Mouse (Mus musculus): ENCODE results near the gene Hoxc6.

The Hoxc6 gene

DNA sequence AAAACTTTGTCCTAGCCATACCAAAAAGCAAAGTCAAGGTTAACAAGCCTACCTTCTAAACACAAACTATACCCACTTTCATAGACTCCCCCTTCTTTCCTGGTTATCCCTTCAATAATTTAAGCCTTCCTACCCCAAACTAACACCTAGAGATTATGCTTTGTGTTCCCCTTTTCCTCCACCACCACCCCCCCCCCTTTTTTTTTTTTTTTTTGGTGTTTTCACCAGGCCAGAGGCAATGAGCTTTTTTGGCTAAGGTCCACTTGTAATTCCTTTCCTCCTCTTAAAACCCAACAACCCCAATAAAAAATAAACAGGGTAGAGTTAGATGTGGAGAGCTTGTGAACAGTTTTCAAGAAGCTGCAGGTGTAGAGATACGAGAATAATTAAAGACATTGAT, 28.8 kb upstream of the Hoxc6 start:
- DNase-seq: no peak

DNA sequence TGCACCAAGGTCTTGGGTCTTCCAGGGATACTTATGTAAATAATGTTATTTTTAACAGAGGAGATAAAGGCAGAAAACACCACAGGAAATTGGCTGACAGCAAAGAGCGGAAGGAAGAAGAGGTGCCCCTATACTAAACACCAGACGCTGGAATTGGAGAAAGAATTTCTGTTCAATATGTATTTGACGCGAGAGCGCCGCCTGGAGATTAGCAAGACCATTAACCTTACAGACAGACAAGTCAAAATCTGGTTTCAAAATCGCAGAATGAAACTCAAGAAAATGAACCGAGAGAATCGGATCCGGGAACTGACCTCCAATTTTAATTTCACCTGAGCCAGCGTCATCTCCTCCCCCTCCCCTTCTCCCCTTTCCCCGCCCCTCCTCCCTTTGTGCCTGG, 27.3 kb upstream of the Hoxc6 start:
- DNase-seq: peak; percentile 34

DNA sequence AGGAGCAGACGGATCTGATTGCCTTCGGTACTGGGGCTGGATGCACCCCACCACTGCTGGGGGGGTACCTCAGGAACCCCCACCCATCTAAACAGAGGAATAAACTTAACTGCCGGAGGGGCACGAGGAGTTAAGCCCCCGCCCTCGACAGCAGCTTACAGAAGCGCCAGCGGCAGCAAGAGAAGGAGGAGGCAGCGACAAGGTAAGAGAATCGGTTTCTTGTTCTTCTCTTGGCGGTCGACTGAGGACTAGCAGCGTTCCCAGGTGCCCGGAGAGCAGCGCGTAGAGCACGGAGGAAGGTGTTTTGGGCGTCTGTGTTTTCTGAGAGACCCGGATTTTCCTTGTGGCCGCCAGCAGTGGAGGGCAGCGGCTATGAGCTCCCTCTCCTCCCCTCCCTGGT, 25.8 kb upstream of the Hoxc6 start:
- no peak for DNase-seq

DNA sequence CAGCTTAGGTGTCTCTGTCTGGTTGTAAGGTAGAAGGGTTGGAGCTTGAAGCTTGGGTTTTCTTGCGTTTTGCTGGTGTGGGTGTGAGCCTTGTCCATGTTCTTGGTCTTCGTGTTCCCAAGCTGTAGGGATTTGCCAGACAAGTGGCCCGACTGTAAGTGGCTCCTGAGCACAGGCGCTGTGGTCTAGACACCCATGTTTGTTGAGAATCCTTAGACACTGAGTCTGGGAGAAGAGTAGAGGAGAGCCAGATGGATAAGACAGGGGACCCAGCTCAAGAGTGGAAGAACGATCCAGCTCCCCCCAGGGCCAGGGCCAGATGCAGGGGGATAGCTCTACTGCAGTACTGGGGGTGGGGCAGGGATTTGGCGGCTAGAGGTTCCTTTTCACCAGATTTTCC, 25.3 kb upstream of the Hoxc6 start:
- DNase-seq: no peak

DNA sequence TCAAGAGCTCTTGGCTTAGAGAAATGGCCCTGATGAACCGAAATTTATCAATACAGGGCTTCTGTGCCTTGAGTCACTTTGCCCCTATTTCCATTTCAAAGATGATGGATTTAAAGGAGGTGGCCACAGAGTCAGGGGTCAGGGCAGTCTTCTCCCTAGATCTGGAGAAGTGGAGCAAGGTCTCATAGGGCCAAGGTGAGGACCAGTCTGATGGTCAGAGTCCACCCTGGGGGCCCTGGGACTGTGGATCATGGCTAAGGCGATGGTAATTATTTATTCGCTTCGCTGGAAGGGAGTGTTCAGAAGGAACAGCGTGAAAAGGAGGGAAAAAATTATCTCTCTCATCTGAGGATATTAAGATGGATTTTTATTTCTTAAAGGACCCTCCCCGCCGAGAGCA, 23.0 kb upstream of the Hoxc6 start:
- no peak for DNase-seq

DNA sequence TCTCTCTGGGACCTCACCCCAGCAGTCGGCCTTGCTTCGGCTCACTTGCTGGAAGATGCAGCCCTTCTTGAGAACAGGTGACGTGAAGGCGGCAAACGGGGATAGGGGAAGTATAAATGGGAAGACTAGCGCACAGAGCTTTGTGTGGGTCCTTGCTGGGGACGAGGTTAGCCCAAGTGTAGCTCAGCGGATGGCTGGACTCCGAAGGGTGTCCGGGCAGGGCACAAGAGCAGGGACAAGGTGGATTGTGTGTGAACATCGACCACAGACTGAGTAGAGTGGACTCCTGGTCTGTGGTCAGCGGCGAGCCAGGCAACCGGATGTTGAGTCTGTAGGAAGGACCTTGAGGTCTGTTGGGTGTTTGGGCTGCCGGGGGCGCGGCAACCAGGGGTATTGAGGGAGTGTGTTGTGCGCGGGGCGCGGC, 22.4 kb upstream of the Hoxc6 start:
- DNase-seq: no peak

DNA sequence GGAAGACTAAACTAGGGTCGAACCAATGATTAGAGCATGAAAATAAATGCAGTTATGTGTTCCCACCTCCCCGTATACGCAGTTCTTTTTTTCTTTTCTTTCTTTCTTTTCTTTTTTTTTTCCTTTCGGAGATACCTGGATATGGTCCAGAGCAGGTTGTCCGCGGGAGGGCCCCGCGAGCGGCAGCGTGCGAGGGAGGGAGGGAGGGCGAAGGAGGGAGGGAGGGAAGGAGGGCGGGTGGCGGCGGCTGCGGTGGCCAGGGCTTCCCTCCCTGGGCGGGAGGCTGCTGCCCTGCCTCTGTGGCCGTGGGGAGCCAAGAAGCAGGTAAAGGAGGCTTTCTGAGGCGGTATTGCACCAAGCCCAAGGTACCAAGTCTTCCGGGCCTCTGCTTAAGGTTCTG, 21.9 kb upstream of the Hoxc6 start, which contains the start of gene Hoxc9:
Hoxc9 (plus strand) TSS at position 269 of the 400 bp plus-strand sequence.
- DNase-seq: no peak

DNA sequence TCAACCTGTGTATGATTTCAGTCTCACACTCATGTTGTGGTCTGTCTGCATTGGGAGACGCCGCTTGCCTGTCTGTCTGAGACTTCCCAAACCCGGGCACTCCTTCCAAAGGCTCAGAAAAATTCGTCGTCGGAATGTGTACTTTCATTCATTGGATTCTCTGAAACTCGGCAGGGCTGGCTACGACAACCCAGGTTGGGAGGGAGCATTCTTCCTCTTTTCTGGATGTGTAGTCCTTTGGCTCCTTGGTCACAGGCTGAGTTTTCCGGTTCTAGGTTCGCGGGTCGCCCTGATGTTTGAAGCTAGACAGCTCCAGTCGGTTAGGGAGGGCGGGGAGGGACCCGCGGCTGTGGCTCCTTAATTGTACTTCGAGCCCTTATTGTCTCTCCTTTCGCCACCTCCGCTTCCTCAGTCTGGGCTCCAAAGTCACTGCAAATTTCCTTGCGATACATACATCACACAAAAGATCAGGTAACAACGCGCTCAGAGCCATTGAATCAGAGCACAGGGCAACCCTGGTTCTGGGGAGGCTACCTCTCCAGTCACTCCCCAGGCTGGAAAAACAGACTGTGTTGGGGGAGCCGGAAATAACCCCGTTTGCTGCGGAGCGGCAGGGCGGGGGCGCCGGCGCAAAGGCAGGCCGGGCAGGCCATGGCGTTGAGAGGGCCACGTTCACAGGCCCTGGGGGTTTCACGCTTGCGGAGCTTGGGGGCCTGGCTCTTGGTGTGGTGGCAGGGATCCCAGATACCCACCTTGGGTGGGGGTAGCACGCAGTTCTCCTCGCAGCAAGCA, 21.2 kb upstream of the Hoxc6 start:
- DNase-seq: no peak

DNA sequence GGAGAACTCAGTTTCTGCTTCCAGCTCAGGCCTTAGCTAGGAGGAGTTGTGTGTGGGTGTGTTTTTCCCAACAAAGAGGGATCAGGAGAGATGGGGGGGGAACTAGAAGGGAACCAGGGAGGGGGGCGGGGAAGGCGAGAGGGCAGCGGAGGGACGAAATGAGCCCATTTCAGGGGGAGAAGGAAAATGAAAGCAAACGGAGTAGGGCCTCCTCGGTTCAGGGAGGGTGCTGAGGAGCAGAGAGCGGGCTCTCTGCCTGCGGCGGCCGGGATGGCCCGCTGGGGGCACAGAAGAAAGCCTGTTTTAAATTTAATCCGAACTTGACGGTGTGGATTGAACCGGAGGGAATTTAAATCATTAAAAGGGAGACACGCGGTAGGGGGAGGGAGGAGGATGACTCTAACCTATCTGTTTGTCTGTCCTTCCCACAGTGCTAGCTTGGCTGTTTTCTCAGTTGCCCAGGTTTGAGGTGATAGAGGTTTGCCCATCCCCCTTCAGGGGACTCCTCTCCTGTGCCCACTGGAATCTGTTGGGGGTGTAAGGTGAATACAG, 20.6 kb upstream of the Hoxc6 start:
- DNase-seq: no peak

DNA sequence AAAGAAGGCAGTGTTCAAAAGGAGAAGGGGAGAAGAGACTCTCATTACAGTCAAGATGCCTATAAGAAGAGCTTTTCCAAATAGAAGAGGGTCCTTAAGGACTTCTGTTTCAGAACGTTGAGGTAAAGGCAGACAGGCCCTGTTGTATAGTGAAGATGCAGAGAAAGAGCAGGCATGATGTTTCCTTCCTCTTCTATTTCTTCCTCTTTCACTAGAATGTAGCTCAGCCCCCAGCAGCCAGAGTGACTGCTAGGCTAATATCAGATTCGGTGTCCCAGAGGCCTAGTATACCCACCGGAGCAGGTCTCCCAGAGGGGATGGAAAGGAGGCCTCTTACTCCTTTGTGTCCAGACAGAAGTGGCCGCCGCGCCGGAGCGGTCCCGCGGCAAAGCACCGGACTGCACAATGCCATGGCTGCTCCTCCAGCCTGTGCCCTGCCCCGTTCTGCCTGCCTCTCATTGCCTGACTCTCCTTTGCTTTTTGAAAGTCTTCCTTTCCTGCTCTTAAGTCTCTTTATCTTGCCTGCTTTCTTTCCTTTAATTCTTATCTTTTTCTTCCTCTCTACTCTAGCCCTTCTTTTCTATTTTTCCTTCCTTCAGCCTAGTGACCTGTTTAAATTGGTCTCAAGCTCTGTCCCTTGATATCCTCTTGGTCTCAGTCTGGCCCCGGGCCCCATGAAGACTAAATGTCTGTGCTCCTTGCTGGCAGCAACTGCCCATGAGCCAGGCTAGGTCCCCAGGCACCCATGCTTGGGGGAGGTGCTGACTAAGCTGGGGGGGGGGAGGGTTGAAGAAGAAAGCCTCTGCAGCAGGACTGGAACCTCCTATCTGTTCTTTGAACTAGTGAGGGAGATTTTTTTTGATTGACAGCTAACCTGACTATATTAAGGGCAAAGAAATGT, 19.2 kb upstream of the Hoxc6 start:
- DNase-seq: no peak

DNA sequence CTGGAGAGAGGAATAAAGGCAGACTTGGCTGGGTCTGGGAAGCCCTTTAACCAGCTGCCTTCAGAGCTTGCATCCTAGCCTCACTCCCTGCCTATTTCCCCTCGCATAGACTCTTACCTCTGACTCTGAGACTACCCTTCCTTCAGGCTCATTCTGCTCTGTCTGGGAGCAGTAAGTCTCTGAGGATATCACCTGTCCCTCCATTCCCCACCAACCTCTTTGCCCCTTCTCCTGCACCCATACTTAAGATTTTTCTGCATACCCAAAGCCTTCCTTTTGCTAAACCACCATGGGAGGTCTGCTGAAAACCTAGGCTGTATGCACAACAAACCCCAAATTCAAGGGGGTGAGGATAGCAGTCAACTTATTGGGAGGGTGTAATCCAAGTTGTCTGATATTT, 18.1 kb upstream of the Hoxc6 start:
- no peak for DNase-seq

DNA sequence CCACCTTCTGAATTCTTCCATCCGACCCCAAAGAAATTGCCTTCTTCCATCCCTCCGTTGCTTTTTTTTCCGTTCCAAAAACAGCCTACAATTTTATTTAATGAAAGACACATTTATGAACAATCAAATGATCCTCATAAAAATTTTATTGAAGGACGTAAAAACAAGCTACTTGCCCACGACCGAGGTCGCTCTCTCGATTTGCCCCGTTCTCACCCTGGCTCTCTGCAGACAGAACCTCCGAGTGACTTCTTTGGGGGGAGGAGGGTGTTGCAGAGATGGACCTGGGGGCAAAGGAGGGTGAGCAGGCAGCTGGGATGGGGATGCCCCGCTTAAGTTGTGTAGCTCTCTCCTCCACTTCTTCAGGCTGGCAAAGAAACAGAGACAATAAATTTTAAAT, 17.7 kb upstream of the Hoxc6 start:
- no peak for DNase-seq

DNA sequence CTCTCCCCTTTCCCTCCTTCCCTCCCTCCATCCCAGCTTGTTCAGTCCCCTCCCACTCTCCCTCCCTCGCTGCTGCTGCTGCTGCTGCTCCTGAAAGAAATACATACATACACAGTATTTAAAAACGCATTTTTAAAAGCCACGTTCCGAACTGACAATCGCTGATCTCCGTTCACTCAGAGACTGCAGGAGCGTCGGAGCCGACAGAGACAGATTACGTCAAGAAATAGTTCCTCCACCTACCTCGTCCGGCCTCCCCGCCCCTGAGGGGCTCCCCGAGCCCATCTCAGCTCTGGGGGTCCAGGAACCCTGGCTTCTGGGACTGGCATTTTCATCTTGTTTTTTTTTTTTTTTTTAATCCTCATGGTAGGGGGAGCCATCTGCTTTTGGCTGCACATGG, 17.1 kb upstream of the Hoxc6 start:
- no peak for DNase-seq

DNA sequence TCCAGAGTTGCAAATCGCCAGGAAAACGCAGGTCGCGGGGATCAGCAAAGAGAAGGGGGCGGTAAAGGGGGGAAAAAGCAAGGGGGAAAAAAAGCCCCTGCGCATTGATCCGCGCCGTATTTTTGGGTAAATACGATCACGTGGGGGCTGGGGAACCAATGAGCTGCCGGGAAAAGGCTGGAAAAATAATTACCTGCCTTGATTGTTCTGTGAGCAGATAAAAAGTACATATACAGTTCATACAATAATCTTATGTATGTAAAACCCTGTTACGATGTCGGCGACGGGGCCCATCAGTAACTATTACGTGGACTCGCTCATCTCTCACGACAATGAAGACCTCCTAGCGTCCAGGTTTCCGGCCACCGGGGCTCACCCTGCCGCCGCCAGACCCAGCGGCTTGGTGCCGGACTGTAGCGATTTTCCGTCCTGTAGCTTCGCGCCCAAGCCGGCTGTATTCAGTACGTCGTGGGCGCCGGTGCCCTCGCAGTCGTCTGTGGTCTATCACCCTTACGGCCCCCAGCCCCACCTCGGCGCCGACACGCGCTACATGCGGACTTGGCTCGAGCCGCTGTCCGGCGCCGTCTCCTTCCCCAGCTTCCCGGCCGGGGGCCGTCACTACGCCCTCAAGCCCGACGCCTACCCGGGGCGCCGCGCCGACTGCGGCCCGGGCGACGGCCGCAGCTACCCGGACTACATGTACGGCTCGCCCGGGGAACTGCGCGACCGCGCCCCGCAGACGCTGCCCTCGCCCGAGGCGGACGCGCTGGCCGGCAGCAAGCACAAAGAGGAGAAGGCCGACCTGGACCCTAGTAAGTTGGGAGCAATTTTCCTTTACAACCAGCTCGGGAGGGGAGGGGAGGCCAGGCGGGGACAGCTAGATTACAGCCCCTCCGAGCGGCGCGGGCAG, 16.4 kb upstream of the Hoxc6 start:
- DNase-seq: peak; percentile 67

DNA sequence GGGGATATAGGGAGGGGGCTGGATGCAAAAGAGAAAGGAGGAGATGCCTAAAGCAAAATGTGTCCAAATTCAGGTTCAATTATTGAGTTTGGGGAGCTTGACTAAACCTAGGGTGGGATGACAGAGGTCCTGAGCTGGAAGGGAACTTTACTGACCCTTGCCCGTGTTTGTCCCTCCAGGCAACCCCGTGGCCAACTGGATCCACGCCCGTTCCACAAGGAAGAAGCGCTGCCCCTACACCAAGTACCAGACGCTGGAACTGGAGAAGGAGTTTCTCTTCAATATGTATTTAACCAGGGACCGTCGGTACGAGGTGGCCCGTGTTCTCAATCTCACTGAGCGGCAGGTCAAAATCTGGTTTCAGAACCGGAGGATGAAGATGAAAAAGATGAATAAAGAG, 14.3 kb upstream of the Hoxc6 start:
- no peak for DNase-seq

DNA sequence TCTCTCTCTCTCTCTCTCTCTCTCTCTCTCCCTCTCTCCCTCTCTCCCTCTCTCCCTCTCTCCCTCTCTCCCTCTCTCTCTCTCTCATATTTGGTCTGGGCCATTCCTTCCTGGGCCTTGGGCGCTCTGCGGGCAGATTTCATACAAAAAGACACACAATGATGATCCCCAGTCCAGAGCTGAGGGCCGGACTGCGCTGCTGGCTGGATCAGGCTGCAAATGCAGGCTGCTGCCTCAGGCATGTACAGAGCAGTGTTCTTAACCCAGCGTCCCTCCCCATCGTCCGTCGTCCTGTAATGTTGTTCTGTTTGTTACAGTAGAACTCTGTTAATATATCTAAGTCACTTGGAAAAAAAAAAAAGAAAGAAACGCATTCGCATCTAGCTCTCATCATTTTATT, 13.5 kb upstream of the Hoxc6 start:
- DNase-seq: no peak

DNA sequence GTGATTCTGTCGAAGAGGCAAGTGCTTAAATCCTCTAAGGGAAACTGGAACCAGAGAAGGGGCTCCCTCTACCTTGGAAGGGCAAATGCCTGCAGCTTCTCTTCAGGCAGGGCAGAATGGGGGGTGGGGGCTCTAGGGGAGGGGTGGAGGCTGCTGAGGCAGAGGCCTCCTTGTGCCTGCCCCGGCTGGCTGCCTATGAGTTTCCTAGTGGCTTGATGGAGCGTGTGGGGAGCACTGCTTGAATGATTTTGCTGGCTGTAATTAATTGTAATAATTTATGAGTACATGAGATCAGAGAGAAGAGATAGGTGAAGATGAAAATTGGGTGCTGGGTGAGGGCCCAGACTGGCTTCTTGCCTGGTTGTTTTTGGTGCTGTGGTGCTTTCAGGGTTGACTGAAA, 13.1 kb upstream of the Hoxc6 start:
- DNase-seq: no peak

DNA sequence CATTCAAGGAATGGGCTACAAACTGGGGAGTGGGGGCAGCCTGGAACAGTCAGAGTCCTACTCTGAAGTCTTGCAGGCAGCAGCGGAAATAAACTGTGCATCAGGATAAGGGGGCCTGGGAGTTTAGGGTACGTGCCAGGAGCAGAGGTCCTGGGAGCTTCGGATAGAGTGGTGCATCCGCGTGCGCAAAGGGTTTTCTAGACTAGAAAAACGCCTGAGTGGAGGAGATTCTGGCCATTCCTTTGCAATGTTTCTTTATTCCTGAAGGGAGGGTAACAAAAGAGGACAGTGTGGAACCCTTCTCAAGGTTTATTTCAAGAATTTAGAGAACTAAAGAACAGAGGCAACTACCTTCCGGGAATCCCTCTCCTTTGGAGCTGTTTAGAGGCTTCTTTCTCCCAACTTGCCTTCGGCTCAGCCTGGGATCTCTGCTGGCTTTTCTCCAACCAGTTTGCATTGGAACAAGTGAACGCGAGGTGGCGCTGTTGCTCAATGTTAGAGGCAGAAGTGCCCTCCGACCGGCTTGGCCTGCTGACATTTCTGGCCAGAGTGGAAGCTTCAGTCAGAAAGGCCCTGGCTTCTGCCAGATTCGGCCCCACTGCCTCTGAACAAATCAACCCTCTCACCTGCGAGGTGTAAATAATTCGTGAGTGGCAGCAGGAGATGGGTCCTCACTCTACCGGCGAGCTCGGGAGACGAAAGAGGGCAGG, 10.8 kb upstream of the Hoxc6 start:
- peak; percentile 93 for DNase-seq

DNA sequence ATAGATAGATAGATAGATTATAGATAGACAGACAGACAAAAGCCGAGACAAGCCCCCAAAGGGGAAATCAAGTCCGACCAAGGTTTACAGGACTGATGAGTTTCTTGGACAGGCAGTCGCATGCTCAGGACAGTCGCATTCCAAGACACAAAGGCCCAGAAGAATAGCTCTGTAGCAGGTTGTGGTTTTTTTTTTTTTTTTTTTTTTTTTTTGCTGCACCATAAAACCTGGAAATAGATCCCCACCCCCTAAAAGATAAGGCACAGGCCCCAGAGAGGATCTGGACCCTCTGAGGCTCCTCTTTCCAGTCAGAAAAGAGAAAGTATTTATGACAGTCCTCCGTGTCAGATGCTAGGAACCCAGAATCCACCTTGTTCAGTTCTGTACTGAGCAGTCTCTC, 10.0 kb upstream of the Hoxc6 start:
- DNase-seq: no peak

DNA sequence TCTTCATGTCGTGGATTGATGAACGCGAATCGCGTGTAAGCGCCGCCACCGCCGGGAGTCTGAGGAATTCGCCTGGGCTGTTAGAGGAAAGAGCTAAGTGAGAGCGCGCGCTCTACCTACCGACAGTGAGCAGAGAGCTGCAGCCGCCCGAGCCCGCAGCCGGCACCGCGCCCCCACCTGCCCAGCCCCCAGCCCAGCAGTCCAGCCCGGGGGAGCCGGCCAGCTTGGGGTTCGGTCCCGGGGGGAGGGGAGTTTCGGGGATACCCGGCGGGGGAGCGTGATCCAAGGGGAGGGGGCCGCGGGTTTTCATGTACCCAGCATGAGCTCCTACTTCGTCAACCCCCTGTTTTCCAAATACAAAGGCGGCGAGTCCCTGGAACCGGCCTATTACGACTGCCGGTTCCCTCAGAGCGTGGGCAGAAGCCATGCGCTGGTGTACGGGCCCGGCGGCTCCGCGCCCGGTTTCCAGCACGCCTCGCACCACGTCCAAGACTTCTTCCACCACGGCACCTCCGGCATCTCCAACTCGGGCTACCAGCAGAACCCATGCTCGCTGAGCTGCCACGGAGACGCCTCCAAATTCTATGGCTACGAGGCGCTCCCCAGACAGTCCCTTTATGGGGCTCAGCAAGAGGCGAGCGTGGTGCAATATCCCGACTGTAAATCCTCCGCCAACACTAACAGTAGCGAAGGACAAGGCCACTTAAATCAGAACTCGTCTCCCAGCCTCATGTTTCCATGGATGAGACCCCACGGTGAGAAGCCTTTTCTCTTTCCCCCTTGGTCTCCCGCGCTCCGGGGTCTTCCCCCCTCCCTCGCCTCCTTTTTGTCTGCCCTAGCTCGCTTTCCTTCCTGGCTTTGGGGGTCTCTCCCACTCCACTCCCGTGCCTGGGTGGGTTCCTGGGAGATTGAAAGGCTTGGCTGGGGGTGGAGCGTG, 7.3 kb upstream of the Hoxc6 start, which contains the start of gene Hoxc8:
Hoxc8 (plus strand) TSS at position 147 of the 937 bp plus-strand sequence.
- no peak for DNase-seq

DNA sequence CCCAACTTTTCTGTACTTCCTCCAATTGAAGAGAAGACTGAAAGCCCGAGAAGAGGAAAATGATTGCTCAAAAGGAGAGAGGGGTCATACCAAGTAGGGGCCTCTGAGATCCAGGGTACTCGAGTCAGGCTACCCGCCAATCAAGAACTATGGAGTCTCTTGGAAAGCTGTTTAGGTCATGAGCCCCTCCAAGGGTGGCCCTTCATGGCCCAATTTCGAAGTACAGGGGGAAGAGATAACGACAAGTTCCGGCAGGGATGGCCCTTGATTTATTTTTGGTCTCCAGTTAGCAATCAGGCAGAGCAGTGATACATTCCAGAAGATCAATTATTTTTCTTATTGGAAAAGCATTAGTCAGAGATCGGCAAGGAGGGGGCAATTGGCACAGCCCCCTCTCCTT, 6.3 kb upstream of the Hoxc6 start:
- no peak for DNase-seq

Data from retina, postnatal 1 day (tissue).